Mouse (Mus musculus) thymus, postnatal 36 days (tissue): ENCODE data around the gene St3gal4.

ENCODE experiments used
- DNase-seq, 2 experiments: peaks; one replicate each; pipeline ENCODE4 v3.0.0; 2022; ENCODE audit warnings: mixed read lengths in 2 of 2

The St3gal4 gene

DNA sequence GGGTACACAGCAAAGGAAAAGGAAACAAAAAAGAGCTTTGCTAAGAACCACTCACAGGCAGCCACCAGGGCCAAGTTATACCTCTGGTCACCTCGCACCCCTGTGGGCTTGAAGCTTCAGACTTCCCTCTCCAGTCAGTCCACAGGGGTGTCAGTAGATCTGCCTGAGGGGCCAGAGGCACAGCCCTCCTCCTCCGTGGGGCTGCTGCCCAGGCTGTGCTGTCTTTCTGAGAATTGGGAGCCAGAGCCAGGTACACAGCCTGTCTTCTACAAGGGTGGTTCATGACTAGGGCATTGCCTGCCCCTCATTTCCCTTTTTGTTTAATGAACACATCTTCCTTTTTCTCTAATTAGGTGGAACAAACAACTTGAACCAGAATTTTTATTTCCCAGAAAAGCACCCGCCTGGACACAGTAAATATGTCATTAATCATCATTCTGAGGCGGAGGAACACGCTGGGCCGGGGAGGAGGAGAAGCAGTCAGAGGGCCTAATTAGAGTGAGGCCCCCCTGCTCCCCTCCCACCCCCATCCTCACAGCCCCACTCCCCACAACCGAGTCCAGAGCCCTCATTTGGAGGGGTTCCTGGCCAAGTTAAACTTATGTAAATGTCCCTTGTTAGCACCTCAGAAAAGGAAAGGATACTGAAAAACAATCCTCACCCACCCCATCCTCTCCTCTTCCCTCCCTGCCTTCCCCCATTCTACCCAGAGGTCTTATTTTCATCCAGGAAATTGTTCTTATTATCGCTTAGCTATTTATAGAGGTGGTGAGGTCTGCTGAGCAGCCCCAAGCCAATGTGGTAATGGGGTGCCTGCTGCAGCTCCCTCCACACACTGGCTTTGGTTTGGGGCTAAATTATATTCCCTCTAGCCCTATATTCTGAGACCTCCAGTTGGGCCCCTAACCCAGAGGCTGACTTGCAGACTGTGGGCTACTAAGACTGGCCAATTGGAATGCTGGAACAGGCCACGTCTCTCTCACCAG is 120.9 kb downstream of the St3gal4 start:
- DNase-seq = no peak
